Mouse (Mus musculus): ENCODE data around the gene Ccl9.

The Ccl9 gene

GRCm38 (mm10) chr11:83534609-83535423, 43.6 kb downstream of the Ccl9 start:
- DNase-seq: peak; percentile 72 to 77

- no peak for DNase-seq
These were observed 44.3 kb downstream of the Ccl9 start for GRCm38 (mm10) chr11:83534143-83534542.

- no peak for DNase-seq
These were observed 45.2 kb downstream of the Ccl9 start for GRCm38 (mm10) chr11:83533192-83533591.

- no peak for DNase-seq
These were observed 48.1 kb downstream of the Ccl9 start, which contains the start of gene Ccl5 for GRCm38 (mm10) chr11:83530360-83530759. TSS of gene Ccl5 (minus strand) at chr11:83530518.

- no peak for DNase-seq
These were observed 49.4 kb downstream of the Ccl9 start for GRCm38 (mm10) chr11:83529024-83529423.
